In the genomic region with DNA sequence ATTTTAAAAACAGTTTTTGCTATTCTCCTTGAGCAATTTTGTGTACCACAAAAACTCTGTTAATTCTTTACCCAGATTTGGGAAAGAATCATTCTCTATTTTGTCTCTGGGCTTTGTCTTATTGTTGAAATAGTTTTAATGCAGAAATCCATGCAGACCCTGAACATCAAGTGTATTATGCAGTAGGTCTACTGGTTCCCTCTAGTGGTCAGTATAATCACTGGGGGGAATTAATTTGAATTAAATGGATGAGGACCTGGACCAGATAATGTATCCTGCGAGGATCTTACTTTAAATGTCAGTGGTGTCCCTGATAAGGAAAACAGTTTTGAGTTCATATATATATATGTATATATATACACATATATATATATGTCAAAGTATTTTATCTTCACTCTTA, we compare ENCODE assay signal across 10 mouse cellular contexts. TPM values are rescaled to one million over a fixed set of nuclear protein-coding genes. Genes with fewer than 3 reads are reported as not detected.
DNase-seq lines count a peak whose midpoint lies in the region; TF ChIP-seq lines count a peak whose summit lies in the region.
"Had no signal": no experiment of that assay in that cellular context is flagged by ENCODE, and none has a peak within 500 bp of the region (broad histone marks: within the 10 kb centered on the region; RNA-seq: fewer than 3 reads in every experiment).

No protein-coding gene starts in this region.

- no peak overlapping the region for H3K4me3 ChIP-seq in layer of hippocampus, adult 2 months
- H3K4me3 ChIP-seq in E14TG2a.4 (replicated peaks; ENCODE audit: low read length), result no peak overlapping the region
- H3K4me3 ChIP-seq: limb, embryonic 12.5 days; neural tube, embryonic 12.5 days had no signal

- peaks cover 6% of the 10 kb centered on the region; the same call in 1 of the 2 replicates for H3K9me3 ChIP-seq in E14TG2a.4 (ENCODE audit: low read length)
- H3K9me3 ChIP-seq: limb, embryonic 12.5 days; neural tube, embryonic 12.5 days had no signal

- peak in 1 of 2 experiments; percentile 23 for DNase-seq in layer of hippocampus, adult 2 months (ENCODE audit: low spot score in 2 of 2)
- DNase-seq in layer of hippocampus, postnatal 25 days (ENCODE audit: extremely low spot score in 1 of 2, low spot score in 1 of 2), result no peak
- peak; percentile 11 for DNase-seq in R1 (ENCODE audit: low read depth, low spot score)
- DNase-seq in forelimb bud, embryonic 11.5 days (ENCODE audit: low read depth, low spot score), result peak; percentile 40
- no peak for DNase-seq in yolk sac, embryonic 10.5 days (ENCODE audit: low spot score)
- no peak for DNase-seq in kidney, adult 18-20 months
- DNase-seq: heart, postnatal 36 days had no signal

- H3K27me3 ChIP-seq in E14TG2a.4 (ENCODE audit: insufficient read depth, low read length), result no peaks in the 10 kb centered on the region
- H3K27me3 ChIP-seq: limb, embryonic 12.5 days; neural tube, embryonic 12.5 days had no signal

- peak; percentile 92 for TF ChIP-seq CTCF in layer of hippocampus, adult 2 months (conservative IDR thresholded peaks at IDR 0.05)
- TF ChIP-seq CTCF in E14TG2a.4 (conservative IDR thresholded peaks at IDR 0.05; ENCODE audit: low read length), result peak; percentile 43

- H3K36me3 ChIP-seq in E14TG2a.4 (ENCODE audit: insufficient read depth, low read length), result no peaks in the 10 kb centered on the region
- H3K36me3 ChIP-seq: limb, embryonic 12.5 days; neural tube, embryonic 12.5 days had no signal

- no peaks in the 10 kb centered on the region for H3K4me1 ChIP-seq in E14TG2a.4 (replicated peaks; ENCODE audit: low read depth, low read length)
- H3K4me1 ChIP-seq: neural tube, embryonic 12.5 days had no signal

- H3K27ac ChIP-seq in layer of hippocampus, adult 2 months, result no peak overlapping the region
- H3K27ac ChIP-seq: limb, embryonic 12.5 days; neural tube, embryonic 12.5 days had no signal

RNA-seq across cellular contexts. Expression of gene Asz1, which starts 30.2 kb away (rescaled TPM):
- not detected for total RNA-seq in layer of hippocampus, adult 2 months (2021)
- total RNA-seq in layer of hippocampus, postnatal 25 days (2021), result not detected
- total RNA-seq: heart, postnatal 36 days had no signal

RNA-seq across cellular contexts. Expression of gene Wnt2, which starts 48.2 kb away (rescaled TPM):
- total RNA-seq in layer of hippocampus, adult 2 months (2021), result 1 to 10 TPM; 6.1 to 7.3 TPM
- 1 to 10 TPM; 7.1 to 8.4 TPM for total RNA-seq in layer of hippocampus, postnatal 25 days (2021)

Comparison
In these comparisons a context has a peak if more than half of its experiments do, and no peak if none do; other contexts are left out.
1. DNase-seq: peak in R1 (single experiment) and forelimb bud, embryonic 11.5 days (single experiment); none in layer of hippocampus, postnatal 25 days (0 of 2), yolk sac, embryonic 10.5 days (single experiment) and kidney, adult 18-20 months (single experiment).